Mouse (Mus musculus) hindbrain, embryonic 10.5 days (tissue): ENCODE results near the gene Rnf123. TPM values are rescaled to one million over a fixed set of nuclear protein-coding genes. Genes with fewer than 3 reads are reported as not detected.

ENCODE experiments used
- DNase-seq: peaks from one replicate; pipeline ENCODE4 v3.0.0-alpha.2; 2017; ENCODE audit warnings: low spot score
- H3K27ac ChIP-seq: fragments of 300-500 bp; sonication (generic); 2 replicates; pipeline ENCODE4 v1.5.1; 2016; ENCODE audit warnings: mild to moderate bottlenecking, moderate library complexity
- H3K27me3 ChIP-seq: fragments of 300-500 bp; sonication (generic); 2 replicates; pipeline ENCODE4 v1.6.1; 2016; ENCODE audit warnings: mild to moderate bottlenecking; ENCODE audit not compliant: poor library complexity, insufficient read depth, severe bottlenecking
- H3K36me3 ChIP-seq: fragments of 300-500 bp; sonication (generic); 2 replicates; pipeline ENCODE4 v1.6.1; 2016; ENCODE audit warnings: mild to moderate bottlenecking, moderate library complexity
- H3K4me1 ChIP-seq: fragments of 300-500 bp; sonication (generic); replicated peaks from 2 replicates; pipeline ENCODE4 v1.6.1; 2016; ENCODE audit warnings: mild to moderate bottlenecking
- H3K4me3 ChIP-seq: fragments of 300-500 bp; sonication (generic); 2 replicates; pipeline ENCODE4 v1.5.1; 2016; ENCODE audit warnings: mild to moderate bottlenecking, moderate library complexity
- H3K9me3 ChIP-seq: fragments of 300-500 bp; sonication (generic); 2 replicates; pipeline ENCODE4 v1.6.1; 2016; ENCODE audit warnings: mild to moderate bottlenecking, moderate library complexity
- WGBS: fragments of 180-500 bp; shearing (Covaris S2); methylation state at CpG from one replicate; pipeline ENCODE4 v1.1.7; 2016; 5-methylcytosine and 5-hydroxymethylcytosine counted together
- polyA plus RNA-seq: library from polyadenylated mRNA; unstranded; fragments of >200 nt; fragmentation: Nextera tagmentation; extraction: Ambion mirVana; gene quantifications from 2 replicates; pipeline ENCODE4 v1.2.1, GENCODE M21; 2016

The Rnf123 gene
- polyA plus RNA-seq, 1 experiment from 2014 or later = 39.1 TPM

DNA sequence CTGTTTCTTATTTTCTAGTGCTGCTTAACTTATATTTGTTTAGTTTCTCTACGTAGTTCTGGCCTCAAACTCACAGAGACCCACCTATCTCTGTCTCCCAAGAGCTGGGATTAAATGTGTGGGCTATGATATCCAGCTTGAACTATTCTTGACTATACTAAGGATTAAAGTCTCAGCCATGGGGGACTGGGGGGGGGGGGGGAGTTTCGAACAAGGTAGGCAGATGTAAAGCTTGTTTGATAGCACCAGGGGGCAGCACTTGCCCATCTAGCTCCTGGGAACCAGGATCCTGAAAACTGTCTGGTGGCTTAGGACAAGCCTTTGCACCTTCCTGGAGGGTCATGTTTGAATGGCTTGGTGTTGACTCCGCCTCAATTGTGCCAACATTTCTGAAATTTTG lies 12.4 kb upstream of the Rnf123 start:
- peaks cover 49% of the 10 kb centered on the region for H3K4me1 ChIP-seq
- H3K36me3 ChIP-seq = peaks cover 33% of the 10 kb centered on the region
- DNase-seq = peak; percentile 69
- no peaks in the 10 kb centered on the region for H3K9me3 ChIP-seq
- no peaks in the 10 kb centered on the region for H3K27me3 ChIP-seq
- WGBS = 12% methylated on average over 3 of the region's 3 CpGs
- H3K27ac ChIP-seq = peak overlapping the region; percentile 93
- peak overlapping the region; percentile 94 for H3K4me3 ChIP-seq

DNA sequence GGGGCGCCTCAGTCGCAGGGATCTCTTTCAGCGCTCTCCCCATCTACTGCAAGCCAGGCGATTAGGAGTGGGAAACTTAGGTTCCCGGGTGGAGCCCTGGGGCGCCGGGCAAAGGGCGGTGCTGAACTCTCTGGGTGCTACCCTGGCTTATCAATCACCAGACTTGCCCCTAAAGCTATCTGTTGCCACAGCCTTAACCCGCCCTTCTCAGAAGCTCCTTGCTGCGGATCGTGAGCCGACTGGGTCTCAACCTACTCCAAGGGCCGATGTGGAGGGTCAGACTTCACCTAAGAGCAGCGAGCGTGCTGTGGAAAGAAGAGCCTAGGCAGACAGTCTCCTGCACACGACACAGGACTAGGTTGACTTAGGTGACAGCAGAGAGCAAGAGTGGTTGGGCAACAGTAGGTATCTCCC lies 11.9 kb upstream of the Rnf123 start:
- peak; percentile 52 for DNase-seq
- H3K4me3 ChIP-seq = peak overlapping the region; percentile 94
- H3K27ac ChIP-seq = peak overlapping the region; percentile 93
- WGBS = under 1% methylated on average over 16 of the region's 16 CpGs
- no peaks in the 10 kb centered on the region for H3K9me3 ChIP-seq
- H3K4me1 ChIP-seq = peaks cover 49% of the 10 kb centered on the region
- peaks cover 38% of the 10 kb centered on the region for H3K36me3 ChIP-seq
- no peaks in the 10 kb centered on the region for H3K27me3 ChIP-seq

DNA sequence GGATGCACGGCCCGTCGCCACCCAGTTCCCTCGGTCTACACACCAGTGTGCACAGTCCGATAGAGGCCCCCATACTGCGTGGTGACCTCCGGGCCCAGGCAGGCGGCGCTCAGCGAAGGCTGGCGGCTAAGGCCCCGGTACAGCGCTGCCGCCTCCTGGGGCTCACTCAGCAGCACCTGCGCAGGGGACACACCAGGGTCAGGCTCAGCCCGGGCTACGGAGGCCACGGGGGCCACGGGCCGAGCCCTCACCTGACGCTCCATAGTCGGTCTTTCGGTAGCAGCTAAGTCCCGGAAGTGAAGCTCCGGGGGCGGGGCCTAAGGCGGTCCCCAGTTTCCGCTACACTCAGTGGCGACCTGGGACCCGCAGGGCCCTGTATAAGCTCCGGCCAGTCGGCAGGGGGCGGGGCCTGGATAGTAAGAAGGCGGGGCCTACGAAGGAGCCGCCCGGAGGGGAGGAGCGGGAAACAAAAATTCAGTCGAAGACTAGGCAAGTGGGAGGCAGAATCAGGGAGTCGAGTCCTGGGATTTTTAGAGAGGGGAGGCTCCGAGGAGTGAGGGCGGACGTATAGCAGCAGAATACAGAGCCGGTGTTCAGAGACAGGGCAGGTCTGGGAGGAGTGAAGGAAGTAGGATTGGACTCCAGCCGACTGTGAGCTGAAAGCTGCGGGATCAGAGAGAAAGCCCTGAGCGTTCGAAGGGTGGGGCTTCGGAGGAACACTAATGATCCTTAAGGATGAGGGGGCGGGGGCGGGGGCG lies 11.2 kb upstream of the Rnf123 start, which contains the start of gene Apeh:
Gene Apeh, minus strand, starts transcription at position 423 of the 758 bp plus-strand sequence.
- H3K36me3 ChIP-seq = peaks cover 41% of the 10 kb centered on the region
- WGBS = under 1% methylated on average over 52 of the region's 52 CpGs
- H3K27me3 ChIP-seq = no peaks in the 10 kb centered on the region
- H3K27ac ChIP-seq = peak within 1 kb of the TSS; percentile 93
- H3K4me3 ChIP-seq = peak within 1 kb of the TSS; percentile 94
- no peaks in the 10 kb centered on the region for H3K9me3 ChIP-seq
- peak; percentile 96 for DNase-seq
- H3K4me1 ChIP-seq = peaks cover 45% of the 10 kb centered on the region

DNA sequence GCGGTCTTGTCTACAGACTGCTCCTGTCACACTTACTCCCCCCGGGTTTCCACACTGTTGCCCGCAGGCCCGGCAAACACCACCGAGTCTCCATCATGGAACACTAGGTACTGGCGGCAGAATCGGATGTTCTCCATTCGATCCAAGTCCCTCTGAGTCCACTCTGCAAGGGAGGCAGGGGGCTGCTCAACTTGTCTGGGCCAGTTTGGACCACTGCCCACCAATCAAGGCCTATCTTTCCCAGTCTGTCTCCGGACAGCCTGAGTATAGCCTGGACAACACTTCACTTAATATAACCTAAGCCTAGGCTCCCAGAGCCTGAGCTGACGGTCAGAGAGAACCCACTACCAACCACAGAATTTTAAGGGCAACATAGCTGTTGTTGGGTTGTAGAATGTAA lies 10.4 kb upstream of the Rnf123 start:
- Histone ChIP-seq H3K9me3 (no peaks in the 10 kb centered on the region), H3K27me3 (no peaks in the 10 kb centered on the region), H3K4me1 (peaks cover 38% of the 10 kb centered on the region), H3K36me3 (peaks cover 45% of the 10 kb centered on the region), H3K27ac (peak overlapping the region; percentile 93), H3K4me3 (peak overlapping the region; percentile 94)
- DNase-seq = no peak
- WGBS = 80% methylated on average over 10 of the region's 10 CpGs

DNA sequence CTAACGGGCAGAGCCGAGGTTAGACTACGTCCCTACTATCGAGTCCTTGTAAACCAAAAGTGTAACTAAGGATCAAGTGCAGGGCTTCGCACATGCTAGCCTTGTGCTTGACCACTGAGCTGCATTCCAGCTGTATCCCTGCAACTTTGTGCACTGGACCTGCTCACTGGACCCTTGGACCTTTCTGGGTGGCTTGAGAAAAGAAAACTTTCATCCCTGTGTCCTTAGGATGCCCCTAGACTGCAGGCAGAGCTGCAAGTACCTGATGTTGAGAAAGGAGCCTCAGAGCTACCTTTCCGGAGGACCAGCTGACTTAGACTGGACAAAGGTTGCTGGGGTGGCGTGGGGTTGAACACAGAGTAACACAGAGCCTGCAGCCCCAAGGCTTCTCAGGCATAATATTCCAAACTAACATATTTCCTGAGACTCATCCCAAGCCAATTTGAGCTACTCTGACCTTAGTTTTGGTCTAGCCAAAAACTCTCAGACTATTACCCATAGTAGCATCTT lies 7.5 kb upstream of the Rnf123 start:
- 97% methylated on average over 7 of the region's 7 CpGs for WGBS

DNA sequence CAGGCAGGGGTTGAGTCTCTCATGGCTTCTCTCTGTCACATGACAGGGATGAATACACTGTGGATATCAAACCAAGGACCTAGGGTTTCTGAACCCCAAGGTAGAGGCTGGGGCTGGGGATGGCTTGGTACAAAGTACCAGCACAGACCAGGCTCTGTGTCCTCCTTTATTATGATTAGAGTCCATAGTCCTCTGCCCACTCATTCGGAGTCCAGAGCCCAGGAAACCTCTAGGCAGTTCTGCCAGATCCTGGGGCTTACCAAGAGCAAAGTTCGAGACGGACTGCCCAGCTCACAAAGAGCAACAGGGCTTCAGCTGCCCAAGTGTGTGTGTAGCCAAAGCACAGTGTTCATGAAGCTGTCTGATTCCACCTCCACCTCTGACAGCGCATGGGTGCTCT lies 2.1 kb upstream of the Rnf123 start:
- WGBS = 94% methylated on average over 4 of the region's 4 CpGs
- peaks cover 68% of the 10 kb centered on the region for H3K36me3 ChIP-seq

More for the DNA sequence above, 7.5 kb upstream of the Rnf123 start:
- no peak overlapping the region for H3K4me3 ChIP-seq
- H3K9me3 ChIP-seq = no peaks in the 10 kb centered on the region
- DNase-seq = no peak
- H3K4me1 ChIP-seq = peaks cover 29% of the 10 kb centered on the region
- no peaks in the 10 kb centered on the region for H3K27me3 ChIP-seq
- peaks cover 74% of the 10 kb centered on the region for H3K36me3 ChIP-seq
- H3K27ac ChIP-seq = no peak overlapping the region

DNA sequence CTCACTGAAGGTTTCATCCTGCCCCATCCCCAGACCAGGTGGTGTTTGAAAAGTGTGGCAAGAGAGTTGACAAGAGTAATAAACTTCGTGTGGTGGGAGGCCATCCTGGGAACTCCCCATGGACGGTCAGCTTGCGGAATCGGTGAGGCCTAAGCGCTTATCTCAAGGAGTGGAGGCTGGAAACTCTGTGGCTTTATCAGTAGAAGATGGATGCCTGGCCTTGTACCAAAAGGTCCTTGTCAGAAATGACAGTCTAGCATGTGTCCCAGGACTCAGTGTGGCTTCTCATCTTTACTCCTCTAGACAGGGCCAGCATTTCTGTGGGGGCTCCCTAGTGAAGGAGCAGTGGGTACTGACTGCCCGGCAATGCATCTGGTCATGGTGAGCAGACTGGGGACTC lies 415 bp upstream of the Rnf123 start:
- Histone ChIP-seq H3K9me3 (no peaks in the 10 kb centered on the region), H3K4me1 (peaks cover 33% of the 10 kb centered on the region), H3K27me3 (peaks cover 51% of the 10 kb centered on the region), H3K36me3 (peaks cover 51% of the 10 kb centered on the region), H3K27ac (no peak overlapping the region), H3K4me3 (no peak overlapping the region)
- WGBS = 86% methylated on average over 6 of the region's 6 CpGs
- DNase-seq = no peak

More for the DNA sequence above, 2.1 kb upstream of the Rnf123 start:
- peaks cover 46% of the 10 kb centered on the region for H3K27me3 ChIP-seq
- DNase-seq = no peak
- no peak overlapping the region for H3K27ac ChIP-seq
- peaks cover 24% of the 10 kb centered on the region for H3K4me1 ChIP-seq
- no peaks in the 10 kb centered on the region for H3K9me3 ChIP-seq
- no peak overlapping the region for H3K4me3 ChIP-seq

DNA sequence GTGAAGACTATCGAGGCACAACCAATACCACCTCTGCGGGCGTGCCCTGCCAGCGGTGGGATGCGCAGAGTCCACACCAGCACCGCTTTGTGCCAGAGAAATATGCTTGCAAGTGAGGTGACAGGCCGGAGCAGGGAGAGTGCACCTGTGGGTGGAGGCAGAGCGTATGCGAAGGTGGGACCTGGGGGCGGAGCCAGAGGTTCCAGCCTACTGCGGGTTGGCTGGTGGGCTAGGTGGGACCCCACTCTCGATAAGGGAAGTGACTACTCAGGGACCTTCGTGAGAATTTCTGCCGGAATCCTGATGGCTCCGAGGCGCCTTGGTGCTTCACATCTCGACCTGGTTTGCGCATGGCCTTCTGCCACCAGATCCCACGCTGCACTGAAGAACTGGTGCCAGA lies 597 bp downstream of the Rnf123 start:
- H3K9me3 ChIP-seq = no peaks in the 10 kb centered on the region
- H3K27me3 ChIP-seq = peaks cover 51% of the 10 kb centered on the region
- 8% methylated on average over 19 of the region's 19 CpGs for WGBS
- peaks cover 43% of the 10 kb centered on the region for H3K4me1 ChIP-seq
- peaks cover 41% of the 10 kb centered on the region for H3K36me3 ChIP-seq
- H3K27ac ChIP-seq = no peak overlapping the region
- H3K4me3 ChIP-seq = peak overlapping the region; percentile 14; the same call in 1 of the 2 replicates
- DNase-seq = no peak

DNA sequence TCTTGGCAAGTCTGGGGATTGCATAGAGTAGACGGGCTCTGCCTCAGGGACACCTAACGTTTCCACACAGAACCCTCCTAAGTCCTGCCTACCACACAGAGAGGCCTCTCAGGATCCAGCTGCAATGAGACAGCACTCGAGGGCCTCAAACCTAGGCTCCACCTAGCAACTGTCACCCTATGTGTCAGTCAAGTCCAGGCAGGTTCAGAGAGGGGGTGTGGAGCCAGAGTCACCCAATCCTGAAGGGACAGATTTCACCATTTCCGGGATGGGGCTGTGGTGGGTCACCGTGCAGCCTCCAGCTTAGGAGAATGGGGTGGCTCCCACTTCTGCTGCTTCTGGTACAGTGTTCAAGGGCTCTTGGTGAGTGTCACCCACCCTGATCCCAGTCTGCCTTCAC lies 3.0 kb downstream of the Rnf123 start, which contains the start of gene Mst1:
Gene Mst1, plus strand, starts transcription at position 269 of the 400 bp plus-strand sequence.
- H3K9me3 ChIP-seq = no peaks in the 10 kb centered on the region
- peaks cover 17% of the 10 kb centered on the region for H3K36me3 ChIP-seq
- H3K27ac ChIP-seq = peak within 1 kb of the TSS; percentile 92
- H3K4me1 ChIP-seq = peaks cover 50% of the 10 kb centered on the region
- H3K27me3 ChIP-seq = peaks cover 51% of the 10 kb centered on the region
- 72% methylated on average over 5 of the region's 5 CpGs for WGBS
- peak within 1 kb of the TSS; percentile 87 for H3K4me3 ChIP-seq
- no peak for DNase-seq

DNA sequence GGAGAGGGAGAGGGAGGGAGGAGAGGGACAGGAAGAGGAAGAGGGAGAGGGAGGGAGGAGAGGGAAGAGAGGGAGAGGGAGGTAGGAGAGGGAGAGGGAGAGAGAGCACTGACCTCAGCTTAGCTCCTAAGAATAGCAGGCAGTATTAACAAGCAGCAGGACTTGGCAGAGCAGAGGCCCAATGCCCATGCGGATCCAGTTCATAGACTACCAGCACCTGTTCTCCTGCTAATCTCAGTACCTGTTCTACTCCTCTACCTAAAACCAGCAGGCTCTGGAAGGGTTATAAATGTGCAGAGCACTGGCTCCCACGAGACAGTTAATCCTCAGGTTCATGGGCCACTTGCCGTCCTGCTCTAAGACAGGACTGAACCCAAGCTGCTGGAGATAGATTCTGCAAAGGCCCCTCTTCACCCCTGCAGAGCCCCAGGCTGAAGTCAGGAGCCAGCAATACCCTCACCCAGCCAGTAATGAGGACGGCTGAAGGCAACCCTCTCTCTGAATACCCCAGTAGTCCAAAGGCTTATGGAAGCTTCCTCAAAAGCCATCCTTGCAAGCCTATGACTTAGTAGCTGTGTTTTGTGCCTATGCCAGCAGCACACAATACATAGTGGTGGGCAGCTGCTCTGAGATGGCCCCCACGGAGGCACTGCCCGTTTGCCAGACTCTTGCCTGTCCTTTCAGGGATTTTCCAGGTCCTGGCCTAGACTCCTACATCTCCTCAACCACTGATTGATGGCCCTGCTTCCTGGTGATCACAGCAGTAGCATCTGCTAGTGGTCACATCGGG lies 9.8 kb downstream of the Rnf123 start:
- H3K4me1 ChIP-seq = peaks cover 19% of the 10 kb centered on the region
- no peaks in the 10 kb centered on the region for H3K27me3 ChIP-seq
- no peak for DNase-seq
- no peak overlapping the region for H3K4me3 ChIP-seq
- H3K9me3 ChIP-seq = no peaks in the 10 kb centered on the region
- 67% methylated on average over 7 of the region's 7 CpGs for WGBS
- peaks cover 35% of the 10 kb centered on the region for H3K36me3 ChIP-seq
- no peak overlapping the region; the same call in 1 of the 2 replicates for H3K27ac ChIP-seq

DNA sequence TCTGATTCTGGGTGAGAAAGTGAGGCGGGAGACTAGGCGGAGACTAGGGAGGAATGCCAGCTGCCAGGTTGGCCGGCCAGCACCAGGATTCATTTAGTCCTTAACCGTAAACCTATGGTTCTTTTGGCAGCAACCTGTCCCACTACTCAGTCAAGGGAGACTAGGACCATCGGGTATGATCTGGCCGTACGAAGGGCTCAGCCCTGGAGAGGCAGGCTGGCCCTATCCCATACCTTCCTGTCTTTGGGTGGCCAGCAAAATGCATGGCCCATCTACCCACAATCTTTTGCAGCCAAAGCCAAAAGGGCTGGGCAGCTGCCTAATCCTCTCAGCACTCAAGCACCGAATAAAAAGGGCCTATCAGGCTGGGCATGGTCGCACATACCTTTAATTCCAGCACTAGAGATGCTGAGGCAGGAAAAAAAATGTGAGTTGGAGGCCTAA lies 10.6 kb downstream of the Rnf123 start:
- Histone ChIP-seq H3K4me3 (no peak overlapping the region), H3K9me3 (no peaks in the 10 kb centered on the region), H3K4me1 (peaks cover 11% of the 10 kb centered on the region), H3K27ac (no peak overlapping the region; the same call in 1 of the 2 replicates), H3K36me3 (peaks cover 35% of the 10 kb centered on the region), H3K27me3 (no peaks in the 10 kb centered on the region)
- no peak for DNase-seq
- WGBS = 76% methylated on average over 9 of the region's 9 CpGs

DNA sequence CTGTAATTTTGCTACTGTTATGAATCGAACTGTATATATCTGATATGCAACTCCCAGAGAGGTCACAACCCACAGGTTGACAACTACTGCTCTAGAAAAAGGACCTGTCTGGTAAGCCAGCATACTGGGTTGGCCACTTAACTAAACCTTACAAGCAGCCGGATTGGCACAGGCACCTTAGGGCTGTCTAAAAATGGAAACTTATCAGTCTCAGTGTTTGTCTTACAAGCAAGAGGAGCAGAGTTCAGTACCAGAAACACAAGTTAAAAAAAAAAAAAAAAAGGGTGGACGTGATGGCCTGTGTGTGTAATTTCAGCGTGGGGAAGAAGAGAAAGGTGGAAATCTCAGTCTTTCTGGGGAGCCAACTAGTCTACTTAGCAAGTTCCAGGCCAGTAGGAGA lies 11.3 kb downstream of the Rnf123 start:
- Histone ChIP-seq H3K27me3 (no peaks in the 10 kb centered on the region), H3K9me3 (no peaks in the 10 kb centered on the region), H3K36me3 (peaks cover 40% of the 10 kb centered on the region), H3K4me1 (0 out of 2 replicates have a peak, but pooled peaks cover 5% of the 10 kb centered on the region), H3K27ac (no peak overlapping the region), H3K4me3 (no peak overlapping the region)
- 94% methylated on average over 4 of the region's 4 CpGs for WGBS
- no peak for DNase-seq
